ENCODE assay signal across 9 mouse cellular contexts in genomic region chr14:118157146-118157545, GRCm38 (mm10). TPM values are rescaled to one million over a fixed set of nuclear protein-coding genes. Genes with fewer than 3 reads are reported as not detected.
A peak's percentile ranks its signal among the peaks of the same experiment; 100 is the strongest.
DNase-seq lines count a peak whose midpoint lies in the region; ATAC-seq and TF ChIP-seq lines count a peak whose summit lies in the region.
"Had no signal": no experiment of that assay in that cellular context is flagged by ENCODE, and none has a peak within 500 bp of the region (broad histone marks: within the 10 kb centered on the region; RNA-seq: fewer than 3 reads in every experiment).

No protein-coding gene starts in this region.

- intact Hi-C loops in heart, postnatal 10 days (cut with DNase I) = loop anchor here (5.0 kb wide), 1 partner anchor 435 kb away; no protein-coding TSS in a partner anchor

- no peaks in the 10 kb centered on the region for H3K4me1 ChIP-seq in neural tube, embryonic 15.5 days
- no peaks in the 10 kb centered on the region for H3K4me1 ChIP-seq in lung, adult 2 months (ENCODE audit: control insufficient read depth, insufficient read depth, low read length)
- H3K4me1 ChIP-seq in small intestine, adult 2 months (ENCODE audit: control insufficient read depth, insufficient read depth, insufficient read length, low read length) = no peaks in the 10 kb centered on the region

- H3K9me3 ChIP-seq in neural tube, embryonic 15.5 days (replicated peaks) = no peaks in the 10 kb centered on the region

- H3K4me3 ChIP-seq in neural tube, embryonic 15.5 days (replicated peaks) = no peak overlapping the region
- H3K4me3 ChIP-seq in lung, adult 2 months (replicated peaks; ENCODE audit: extremely low read depth, low read depth, low read length) = no peak overlapping the region
- H3K4me3 ChIP-seq in small intestine, adult 2 months (ENCODE audit: low read depth, low read length) = no peak overlapping the region
- H3K4me3 ChIP-seq: myocyte had no signal

- peak; percentile 33 to 62 for DNase-seq in cerebellum, adult 18-20 months
- DNase-seq in cerebellum, adult 11-12 months = no peak
- DNase-seq in neural tube, embryonic 10.5 days (ENCODE audit: extremely low spot score, low spot score) = peak; percentile 69
- DNase-seq in c-Kit-positive CD71-positive TER-119-positive erythroid progenitor cells, embryonic 14.5 days (ENCODE audit: low spot score) = peak; percentile 36
- DNase-seq in heart, postnatal 10 days = peak; percentile 28 to 73
- peak; percentile 46 for DNase-seq in lung, adult 2 months

- no peak overlapping the region for H3K27ac ChIP-seq in neural tube, embryonic 15.5 days (replicated peaks)
- H3K27ac ChIP-seq in small intestine, adult 2 months (ENCODE audit: insufficient read depth, low read depth, low read length) = no peak overlapping the region

- no peak overlapping the region for H3K9ac ChIP-seq in neural tube, embryonic 15.5 days (replicated peaks)

- no peaks in the 10 kb centered on the region for H3K27me3 ChIP-seq in neural tube, embryonic 15.5 days (replicated peaks)
- no peaks in the 10 kb centered on the region for H3K27me3 ChIP-seq in small intestine, adult 2 months (ENCODE audit: control insufficient read depth, insufficient read depth, low read length)

- no peak for ATAC-seq in neural tube, embryonic 15.5 days (ENCODE audit: low FRiP score)

- TF ChIP-seq POLR2A in lung, adult 2 months (IDR thresholded peaks at IDR 0.05; ENCODE audit: borderline replicate concordance, extremely low read depth, low read depth, low read length) = no peak
- no peak for TF ChIP-seq POLR2A in small intestine, adult 2 months (IDR thresholded peaks at IDR 0.05; ENCODE audit: low read depth, low read length)

- 20% methylated on average over 5 of the region's 5 CpGs for WGBS in neural tube, embryonic 15.5 days
- WGBS in lung, adult 2 months = 31% methylated on average over 5 of the region's 5 CpGs
- WGBS in small intestine, adult 2 months = 31% methylated on average over 5 of the region's 5 CpGs

- peaks cover 47% of the 10 kb centered on the region for H3K36me3 ChIP-seq in neural tube, embryonic 15.5 days
- peaks cover 31% of the 10 kb centered on the region for H3K36me3 ChIP-seq in small intestine, adult 2 months (ENCODE audit: control insufficient read depth, insufficient read depth, low read length)

- TF ChIP-seq CTCF in lung, adult 2 months (IDR thresholded peaks at IDR 0.05; ENCODE audit: insufficient read depth, low read length) = peak; percentile 94
- TF ChIP-seq CTCF in small intestine, adult 2 months (IDR thresholded peaks at IDR 0.05; ENCODE audit: extremely low read depth, insufficient read length, insufficient replicate concordance, low read depth, low read length) = peak; percentile 94

- no peak overlapping the region for H3K4me2 ChIP-seq in neural tube, embryonic 15.5 days

RNA-seq across cellular contexts. Expression of gene Gpr180, which starts 20.2 kb away (rescaled TPM):
- polyA plus RNA-seq in neural tube, embryonic 15.5 days (2015; fragmentation: Nextera tagmentation; extraction: Ambion mirVana) = 48.7 and 51.7 TPM in 2 replicates
- total RNA-seq in heart, postnatal 10 days (2021) = 10 to 100 TPM; 27.2 to 29.0 TPM
- 25.1 and 26.1 TPM in 2 replicates for polyA plus RNA-seq in lung, adult 2 months (2012; rRNA removed)
- 14.6 and 14.9 TPM in 2 replicates for polyA plus RNA-seq in small intestine, adult 2 months (2012; rRNA removed)

RNA-seq across cellular contexts. Expression of gene Tgds, which starts 24.6 kb away (rescaled TPM):
- polyA plus RNA-seq in neural tube, embryonic 15.5 days (2015; fragmentation: Nextera tagmentation; extraction: Ambion mirVana) = 16.5 and 19.5 TPM in 2 replicates
- 10 to 100 TPM; 12.1 to 13.9 TPM for total RNA-seq in heart, postnatal 10 days (2021)
- polyA plus RNA-seq in lung, adult 2 months (2012; rRNA removed) = 5.2 and 5.8 TPM in 2 replicates
- polyA plus RNA-seq in small intestine, adult 2 months (2012; rRNA removed) = 3.9 and 5.6 TPM in 2 replicates
